Mouse (Mus musculus) C2C12 (cell line): Measurements from ENCODE around the gene Cpd. TPM values are rescaled to one million over a fixed set of nuclear protein-coding genes. Genes with fewer than 3 reads are reported as not detected.

Experiments used
- H3K27me3 ChIP-seq: one replicate; pipeline ENCODE4 v1.6.1; 2011; ENCODE audit not compliant: control insufficient read depth, insufficient read depth, insufficient read length
- H3K36me3 ChIP-seq: one replicate; pipeline ENCODE4 v1.6.1; 2011; ENCODE audit not compliant: control insufficient read depth, insufficient read depth
- H3K4me3 ChIP-seq: one replicate; pipeline ENCODE4 v1.5.1; 2011; ENCODE audit warnings: mild to moderate bottlenecking, control low read depth; ENCODE audit not compliant: poor library complexity, insufficient read depth, severe bottlenecking
- H3K79me2 ChIP-seq: one replicate; pipeline ENCODE4 v1.6.1; 2011; ENCODE audit not compliant: control insufficient read depth, insufficient read depth
- H3K79me3 ChIP-seq: one replicate; pipeline ENCODE4 v1.6.1; 2011; ENCODE audit warnings: low read depth, control low read depth
- H3ac ChIP-seq: one replicate; pipeline ENCODE3; 2011; ENCODE audit warnings: low read depth; ENCODE audit not compliant: control insufficient read depth, insufficient read length
- CEBPB ChIP-seq: IDR thresholded peaks from one replicate; pipeline ENCODE4 v1.6.1; 2011; ENCODE audit warnings: low read depth, mild to moderate bottlenecking, control low read depth, moderate library complexity
- CTCF ChIP-seq: IDR thresholded peaks from one replicate; pipeline ENCODE4 v1.5.1; 2011; ENCODE audit not compliant: control insufficient read depth, insufficient read depth, insufficient read length
- FOSL1 ChIP-seq: IDR thresholded peaks from one replicate; pipeline ENCODE4 v1.8.0; 2011; ENCODE audit warnings: mild to moderate bottlenecking, low read length; ENCODE audit not compliant: poor library complexity, insufficient read depth, severe bottlenecking
- MAX ChIP-seq: IDR thresholded peaks from one replicate; pipeline ENCODE4 v1.6.1; 2011; ENCODE audit warnings: mild to moderate bottlenecking, control low read depth
- MYOD1 ChIP-seq: IDR thresholded peaks from one replicate; pipeline ENCODE4 v1.6.1; 2011; ENCODE audit warnings: low read depth; ENCODE audit not compliant: control insufficient read depth, insufficient read length
- MYOG ChIP-seq: IDR thresholded peaks from one replicate; pipeline ENCODE4 v1.6.1; 2011; ENCODE audit not compliant: control insufficient read depth, insufficient read length; ENCODE audit errors: extremely low read depth
- USF1 ChIP-seq: IDR thresholded peaks from one replicate; pipeline ENCODE4 v1.6.1; 2011; ENCODE audit warnings: low read depth, mild to moderate bottlenecking, control low read depth, moderate library complexity
- polyA plus RNA-seq: library from polyadenylated mRNA; unstranded; fragments of >200 nt; fragmentation: generic; extraction: Trizol; gene quantifications from one replicate; pipeline ENCODE4 v1.2.1, GENCODE M21; 2012; ENCODE audit warnings: missing spikeins

Gene Cpd
- polyA plus RNA-seq, 1 experiment: 11.6 TPM

DNA sequence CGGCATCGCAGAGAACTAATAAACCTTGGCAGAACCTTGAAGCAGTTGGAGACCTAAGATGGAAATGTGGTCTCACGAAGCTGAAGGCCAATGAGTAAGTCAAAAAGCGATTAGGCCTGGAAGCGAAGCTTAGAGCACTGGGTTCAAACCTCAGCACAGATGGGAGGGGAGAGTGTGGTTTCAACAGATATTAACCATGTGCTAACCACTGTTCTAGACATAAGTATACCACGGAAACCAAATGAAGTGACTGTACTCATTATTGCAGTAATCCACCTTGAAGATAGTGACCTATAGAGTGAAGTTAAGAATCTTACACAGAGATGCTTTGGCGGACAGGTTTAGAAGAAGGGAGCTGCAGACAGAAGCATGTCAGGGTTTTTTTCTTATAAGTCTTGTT lies 44.4 kb upstream of the Cpd start:
- no peaks in the 10 kb centered on the region for H3K79me2 ChIP-seq
- no peaks in the 10 kb centered on the region for H3K79me3 ChIP-seq
- no peak overlapping the region for H3ac ChIP-seq
- TF ChIP-seq MYOG (no peak), CEBPB (no peak), FOSL1 (no peak), CTCF (no peak), MAX (no peak), USF1 (no peak), MYOD1 (no peak)
- H3K4me3 ChIP-seq: no peak overlapping the region
- H3K27me3 ChIP-seq: no peaks in the 10 kb centered on the region
- no peaks in the 10 kb centered on the region for H3K36me3 ChIP-seq

- TF ChIP-seq FOSL1 (no peak), MAX (no peak), CEBPB (no peak), USF1 (no peak), MYOD1 (no peak), MYOG (no peak), CTCF (no peak)
- no peaks in the 10 kb centered on the region for H3K79me2 ChIP-seq
These were observed 42.7 kb upstream of the Cpd start for GRCm38 (mm10) chr11:76889339-76890164.

DNA sequence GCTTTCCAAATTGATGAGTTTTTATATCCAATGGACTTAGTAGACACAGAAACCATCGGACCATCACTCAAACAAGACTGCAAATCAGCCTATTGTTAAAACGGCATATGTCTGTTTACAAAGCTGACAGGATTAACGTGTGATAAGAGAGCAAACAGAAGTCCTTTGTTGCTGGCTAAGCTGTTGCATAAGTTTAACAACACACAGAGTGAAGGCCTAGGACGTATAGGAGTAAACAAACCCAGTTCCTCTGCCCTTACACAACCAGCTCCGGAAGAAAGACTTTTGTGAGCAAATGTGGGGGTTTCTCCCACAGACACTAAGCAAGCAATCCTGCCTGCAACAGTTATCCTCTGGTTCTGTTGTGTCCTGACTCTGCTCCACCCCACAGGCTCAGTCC lies 37.6 kb upstream of the Cpd start:
- no peaks in the 10 kb centered on the region for H3K36me3 ChIP-seq
- H3K27me3 ChIP-seq: no peaks in the 10 kb centered on the region
- no peak overlapping the region for H3ac ChIP-seq
- TF ChIP-seq USF1: no peak
- no peak for TF ChIP-seq MYOD1
- TF ChIP-seq CTCF: no peak
- no peak for TF ChIP-seq CEBPB
- TF ChIP-seq MAX: no peak
- no peak for TF ChIP-seq MYOG
- H3K79me2 ChIP-seq: no peaks in the 10 kb centered on the region
- H3K4me3 ChIP-seq: no peak overlapping the region
- H3K79me3 ChIP-seq: no peaks in the 10 kb centered on the region

More at GRCm38 (mm10) chr11:76889339-76890164, 42.7 kb upstream of the Cpd start:
- no peaks in the 10 kb centered on the region for H3K36me3 ChIP-seq
- H3K79me3 ChIP-seq: no peaks in the 10 kb centered on the region
- no peak overlapping the region for H3ac ChIP-seq
- H3K27me3 ChIP-seq: no peaks in the 10 kb centered on the region
- no peak overlapping the region for H3K4me3 ChIP-seq

DNA sequence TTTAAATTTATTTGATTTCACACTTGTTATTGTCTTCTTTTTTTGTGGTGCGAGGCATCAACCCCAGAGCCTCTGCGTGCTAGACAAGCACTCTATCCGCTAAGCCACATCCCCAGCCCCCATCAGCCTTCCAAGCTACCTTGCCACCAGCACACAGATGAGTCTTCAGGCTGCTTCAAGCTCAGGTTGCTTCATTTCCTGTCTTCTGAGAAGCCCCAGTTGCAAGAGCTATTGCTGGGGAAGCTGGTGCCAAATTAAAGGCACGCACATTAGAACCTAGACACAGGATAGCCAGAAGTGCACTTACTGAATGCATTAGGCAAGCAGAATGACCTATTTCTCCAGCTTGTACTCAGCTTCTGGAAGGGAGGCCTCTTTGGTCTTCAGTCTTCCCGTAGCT lies 33.0 kb upstream of the Cpd start:
- no peak overlapping the region for H3K4me3 ChIP-seq
- H3K79me3 ChIP-seq: no peaks in the 10 kb centered on the region
- H3K27me3 ChIP-seq: no peaks in the 10 kb centered on the region
- no peaks in the 10 kb centered on the region for H3K36me3 ChIP-seq
- no peaks in the 10 kb centered on the region for H3K79me2 ChIP-seq
- H3ac ChIP-seq: no peak overlapping the region
- TF ChIP-seq CEBPB: no peak
- no peak for TF ChIP-seq MAX
- TF ChIP-seq MYOD1: no peak
- no peak for TF ChIP-seq USF1
- TF ChIP-seq FOSL1: no peak
- no peak for TF ChIP-seq MYOG
- TF ChIP-seq CTCF: no peak

GRCm38 (mm10) chr11:76874766-76875165 lies 27.9 kb upstream of the Cpd start:
- Histone ChIP-seq H3K4me3 (no peak overlapping the region), H3K36me3 (no peaks in the 10 kb centered on the region), H3ac (no peak overlapping the region), H3K79me3 (no peaks in the 10 kb centered on the region), H3K27me3 (no peaks in the 10 kb centered on the region), H3K79me2 (no peaks in the 10 kb centered on the region)
- TF ChIP-seq USF1 (no peak), CTCF (no peak)

- no peaks in the 10 kb centered on the region for H3K36me3 ChIP-seq
- H3K4me3 ChIP-seq: no peak overlapping the region
- H3ac ChIP-seq: no peak overlapping the region
- no peaks in the 10 kb centered on the region for H3K27me3 ChIP-seq
- H3K79me3 ChIP-seq: no peaks in the 10 kb centered on the region
- TF ChIP-seq CEBPB (no peak), MYOG (no peak)
- H3K79me2 ChIP-seq: no peaks in the 10 kb centered on the region
These were observed 27.0 kb upstream of the Cpd start for GRCm38 (mm10) chr11:76873865-76874264.
